Mouse (Mus musculus): ENCODE measurements around the gene Npvf. TPM values are rescaled to one million over a fixed set of nuclear protein-coding genes. Genes with fewer than 3 reads are reported as not detected.

Npvf gene
- total and polyA plus RNA-seq, 3 experiments: not detected

DNA sequence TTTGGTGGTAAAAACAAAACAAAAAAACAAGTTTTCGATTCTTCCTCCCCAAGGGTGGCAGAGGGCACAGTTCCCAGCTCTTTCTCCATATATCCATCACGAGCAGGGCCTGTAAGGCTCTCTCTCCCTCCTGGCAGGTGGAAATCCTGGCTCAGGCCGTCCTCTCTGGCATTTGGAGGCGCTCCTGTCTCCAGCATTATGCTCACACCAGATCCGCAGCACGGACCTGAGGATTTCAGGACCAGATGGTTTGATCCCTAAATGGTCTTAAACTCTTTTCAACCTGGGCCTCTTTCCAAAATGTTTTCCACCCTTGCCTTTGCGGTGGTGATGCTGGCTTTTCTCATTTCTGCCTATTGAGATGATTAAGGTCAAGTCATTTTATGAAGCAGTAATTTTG, 7.5 kb upstream of the Npvf start:
- Histone ChIP-seq H3K9me3 (replicated peaks; ENCODE audit: low read length) (no peaks in the 10 kb centered on the region), H3K4me2 (ENCODE audit: insufficient read depth, low read depth, poor library complexity, severe bottlenecking) (peak overlapping the region; percentile 29; the same call in 1 of the 2 replicates), H3K36me3 (replicated peaks in 1 of 2; ENCODE audit: control insufficient read depth in 1 of 2, insufficient read depth in 1 of 2, low read length in 1 of 2) (no peaks in the 10 kb centered on the region), H3K9ac (ENCODE audit: insufficient read depth, low read depth) (no peak overlapping the region), H3K4me3 (replicated peaks in 1 of 3; ENCODE audit: low read depth in 2 of 3, low read length in 2 of 3, poor library complexity in 1 of 3) (no peak overlapping the region), H3K27ac (ENCODE audit: insufficient read depth, low read depth) (no peak overlapping the region), H3K79me2 (replicated peaks; ENCODE audit: control insufficient read depth, extremely low read depth, insufficient read depth, poor library complexity, severe bottlenecking) (no peaks in the 10 kb centered on the region), H3K4me1 (ENCODE audit: control insufficient read depth in 1 of 2, insufficient read depth in 2 of 2) (peaks cover 0 to 5% of the 10 kb centered on the region in 2 experiments; a peak in 1 of 4 replicates), H3K27me3 (replicated peaks) (no peaks in the 10 kb centered on the region)
- TF ChIP-seq USF1 (IDR thresholded peaks at IDR 0.05; ENCODE audit: low read depth, low read length): no peak
- in situ Hi-C loops (cut with MboI; ENCODE audit: low pct_ligation_motif_present, low pct_unique_long_range_greater_than_20kb, low sequenced_read_pairs) (no loop called here), dilution Hi-C loops (cut with MboI; ENCODE audit: extremely low pct_ligation_motif_present, extremely low pct_unique_long_range_greater_than_20kb, low sequenced_read_pairs) (no loop called here)
- no peak for DNase-seq (ENCODE audit: extremely low read depth)

DNA sequence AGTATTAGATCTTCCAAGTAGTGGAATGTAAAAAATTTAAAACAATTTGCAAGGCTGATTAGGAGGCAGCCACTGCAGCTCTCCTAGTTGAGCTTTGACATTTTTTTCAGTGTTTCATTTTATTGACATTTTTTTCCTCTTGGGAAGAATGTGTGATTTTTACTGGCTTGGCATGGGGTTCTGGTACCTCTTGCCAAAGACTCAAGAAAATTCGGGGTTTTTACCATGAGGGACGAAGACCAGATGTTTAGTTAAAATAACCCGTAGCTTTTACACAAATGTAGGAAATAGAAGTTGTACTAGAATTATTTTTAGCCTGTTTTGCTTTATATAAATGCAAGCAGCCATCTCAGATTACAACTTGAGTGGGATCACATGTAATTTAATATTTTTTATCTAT, 4.2 kb upstream of the Npvf start:
- no peaks in the 10 kb centered on the region for H3K27me3 ChIP-seq (replicated peaks)
- in situ Hi-C loops (cut with MboI; ENCODE audit: low pct_ligation_motif_present, low pct_unique_long_range_greater_than_20kb, low sequenced_read_pairs): no loop called here
- no peaks in the 10 kb centered on the region for H3K79me2 ChIP-seq (replicated peaks; ENCODE audit: control insufficient read depth, extremely low read depth, insufficient read depth, poor library complexity, severe bottlenecking)
- no peak for DNase-seq (ENCODE audit: extremely low read depth)
- dilution Hi-C loops (cut with MboI; ENCODE audit: extremely low pct_ligation_motif_present, extremely low pct_unique_long_range_greater_than_20kb, low sequenced_read_pairs): no loop called here
- no peaks in the 10 kb centered on the region for H3K9me3 ChIP-seq (replicated peaks; ENCODE audit: low read length)
- H3K4me3 ChIP-seq (replicated peaks in 1 of 3; ENCODE audit: low read depth in 2 of 3, low read length in 2 of 3, poor library complexity in 1 of 3): no peak overlapping the region
- no peak overlapping the region for H3K9ac ChIP-seq (ENCODE audit: insufficient read depth, low read depth)
- H3K4me1 ChIP-seq (ENCODE audit: control insufficient read depth in 1 of 2, insufficient read depth in 2 of 2): no peaks in the 10 kb centered on the region
- H3K4me2 ChIP-seq (ENCODE audit: insufficient read depth, low read depth, poor library complexity, severe bottlenecking): no peak overlapping the region
- H3K36me3 ChIP-seq (replicated peaks in 1 of 2; ENCODE audit: control insufficient read depth in 1 of 2, insufficient read depth in 1 of 2, low read length in 1 of 2): no peaks in the 10 kb centered on the region
- H3K27ac ChIP-seq (ENCODE audit: insufficient read depth, low read depth): no peak overlapping the region
- TF ChIP-seq RCOR1 (conservative IDR thresholded peaks at IDR 0.05; ENCODE audit: low read depth, low read length): no peak
- TF ChIP-seq SIN3A (IDR thresholded peaks at IDR 0.05; ENCODE audit: low read length): no peak

DNA sequence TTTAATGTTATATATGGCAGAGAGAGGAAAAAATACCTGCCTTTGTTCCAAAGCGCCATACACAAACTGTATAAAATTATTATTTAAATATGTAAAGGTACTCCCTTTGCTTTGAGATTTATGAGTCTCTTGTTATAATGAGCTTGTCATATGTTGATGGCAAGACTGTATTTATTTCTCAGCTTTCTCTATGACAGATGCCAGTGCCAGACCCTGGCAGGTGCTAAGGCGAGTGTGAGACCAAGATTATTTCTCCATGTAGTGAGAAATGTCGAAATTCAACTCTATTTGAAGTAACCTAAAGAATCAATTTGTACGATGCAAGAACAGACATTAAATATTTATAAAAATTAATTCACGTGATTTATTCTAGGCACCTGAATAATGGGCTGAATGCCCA, 3.8 kb upstream of the Npvf start:
- no peaks in the 10 kb centered on the region for H3K4me1 ChIP-seq (ENCODE audit: control insufficient read depth in 1 of 2, insufficient read depth in 2 of 2)
- H3K27me3 ChIP-seq (replicated peaks): no peaks in the 10 kb centered on the region
- no peak overlapping the region for H3K9ac ChIP-seq (ENCODE audit: insufficient read depth, low read depth)
- in situ Hi-C loops (cut with MboI; ENCODE audit: low pct_ligation_motif_present, low pct_unique_long_range_greater_than_20kb, low sequenced_read_pairs) (no loop called here), dilution Hi-C loops (cut with MboI; ENCODE audit: extremely low pct_ligation_motif_present, extremely low pct_unique_long_range_greater_than_20kb, low sequenced_read_pairs) (no loop called here)
- no peak for DNase-seq (ENCODE audit: extremely low read depth)
- H3K27ac ChIP-seq (ENCODE audit: insufficient read depth, low read depth): no peak overlapping the region
- H3K36me3 ChIP-seq (replicated peaks in 1 of 2; ENCODE audit: control insufficient read depth in 1 of 2, insufficient read depth in 1 of 2, low read length in 1 of 2): no peaks in the 10 kb centered on the region
- TF ChIP-seq NELFE (IDR thresholded peaks at IDR 0.05; ENCODE audit: low read depth, low read length) (no peak), TCF12 (IDR thresholded peaks at IDR 0.05; ENCODE audit: low read depth, low read length) (no peak), JUN (IDR thresholded peaks at IDR 0.05; ENCODE audit: insufficient read depth, low read depth, low read length) (no peak), SIN3A (IDR thresholded peaks at IDR 0.05; ENCODE audit: low read length) (no peak), MYC (IDR thresholded peaks at IDR 0.05; ENCODE audit: low read depth, low read length) (no peak), ZMIZ1 (IDR thresholded peaks at IDR 0.05; ENCODE audit: low read depth, low read length) (no peak), NRF1 (IDR thresholded peaks at IDR 0.05; ENCODE audit: low read depth, low read length) (no peak), POLR2AphosphoS2 (IDR thresholded peaks at IDR 0.05; ENCODE audit: low read depth, low read length) (no peak), MAFK (IDR thresholded peaks at IDR 0.05; ENCODE audit: insufficient replicate concordance, low read length) (no peak), RCOR1 (conservative IDR thresholded peaks at IDR 0.05; ENCODE audit: low read depth, low read length) (no peak), JUND (conservative IDR thresholded peaks at IDR 0.05; ENCODE audit: low read depth, low read length) (no peak), PAX5 (IDR thresholded peaks at IDR 0.05; ENCODE audit: low read length) (no peak), BHLHE40 (IDR thresholded peaks at IDR 0.05; ENCODE audit: low read depth, low read length) (no peak), MAX (IDR thresholded peaks at IDR 0.05; ENCODE audit: low read length) (no peak), CTCF (conservative IDR thresholded peaks at IDR 0.05 in 1 of 2, IDR thresholded peaks at IDR 0.05 in 1 of 2; ENCODE audit: low read depth in 2 of 2, low read length in 2 of 2) (no peak), MEF2A (IDR thresholded peaks at IDR 0.05; ENCODE audit: borderline replicate concordance, low read depth, low read length) (no peak)
- no peaks in the 10 kb centered on the region for H3K79me2 ChIP-seq (replicated peaks; ENCODE audit: control insufficient read depth, extremely low read depth, insufficient read depth, poor library complexity, severe bottlenecking)
- H3K4me3 ChIP-seq (replicated peaks in 1 of 3; ENCODE audit: low read depth in 2 of 3, low read length in 2 of 3, poor library complexity in 1 of 3): no peak overlapping the region
- no peak overlapping the region for H3K4me2 ChIP-seq (ENCODE audit: insufficient read depth, low read depth, poor library complexity, severe bottlenecking)
- no peaks in the 10 kb centered on the region for H3K9me3 ChIP-seq (replicated peaks; ENCODE audit: low read length)

All from CH12.LX (cell line).